Mouse (Mus musculus) small intestine, adult 2 months (tissue): ENCODE data around the gene Ttc9.

Source experiments
- CTCF ChIP-seq: fragments of 200-500 bp; IDR thresholded peaks from 2 replicates; pipeline ENCODE4 v1.5.1; 2012; ENCODE audit warnings: low read depth, mild to moderate bottlenecking, control low read depth, inconsistent platforms, low read length, moderate library complexity, mixed read lengths; ENCODE audit not compliant: insufficient replicate concordance, insufficient read length; ENCODE audit errors: extremely low read depth
- POLR2A ChIP-seq: fragments of 200-500 bp; IDR thresholded peaks from 2 replicates; pipeline ENCODE4 v1.6.1; 2012; ENCODE audit warnings: low read depth, mild to moderate bottlenecking, control low read depth, inconsistent platforms, low read length, moderate library complexity

DNA sequence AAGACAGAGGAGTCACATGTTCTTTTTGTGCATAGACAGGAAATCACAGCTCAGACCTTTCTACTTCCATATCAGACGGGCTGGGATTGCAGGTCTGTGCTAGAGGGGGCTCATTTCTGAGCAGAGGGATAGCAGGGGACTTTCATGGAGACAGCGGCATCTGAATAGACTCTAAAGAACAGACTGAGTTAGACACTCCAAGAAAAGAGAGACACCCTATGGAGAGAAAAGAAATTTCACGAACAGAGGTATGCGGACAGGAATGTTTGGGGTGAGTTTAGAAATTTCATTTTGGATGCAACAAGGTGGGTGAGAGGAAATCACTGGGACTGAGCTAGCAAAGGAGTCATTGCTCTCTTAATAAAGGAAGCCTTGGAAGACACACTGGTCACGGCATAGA is 56.8 kb downstream of the Ttc9 start:
- no peak for TF ChIP-seq CTCF
- TF ChIP-seq POLR2A: no peak
